Mouse (Mus musculus): ENCODE measurements around the gene St14.
A peak's percentile ranks its signal among the peaks of the same experiment; 100 is the strongest.
"Not testable (repeated sequence)": the region's sequence is repeated elsewhere in the genome, so short reads cannot be mapped to it uniquely, and the experiment has no call there.

St14 gene

DNA sequence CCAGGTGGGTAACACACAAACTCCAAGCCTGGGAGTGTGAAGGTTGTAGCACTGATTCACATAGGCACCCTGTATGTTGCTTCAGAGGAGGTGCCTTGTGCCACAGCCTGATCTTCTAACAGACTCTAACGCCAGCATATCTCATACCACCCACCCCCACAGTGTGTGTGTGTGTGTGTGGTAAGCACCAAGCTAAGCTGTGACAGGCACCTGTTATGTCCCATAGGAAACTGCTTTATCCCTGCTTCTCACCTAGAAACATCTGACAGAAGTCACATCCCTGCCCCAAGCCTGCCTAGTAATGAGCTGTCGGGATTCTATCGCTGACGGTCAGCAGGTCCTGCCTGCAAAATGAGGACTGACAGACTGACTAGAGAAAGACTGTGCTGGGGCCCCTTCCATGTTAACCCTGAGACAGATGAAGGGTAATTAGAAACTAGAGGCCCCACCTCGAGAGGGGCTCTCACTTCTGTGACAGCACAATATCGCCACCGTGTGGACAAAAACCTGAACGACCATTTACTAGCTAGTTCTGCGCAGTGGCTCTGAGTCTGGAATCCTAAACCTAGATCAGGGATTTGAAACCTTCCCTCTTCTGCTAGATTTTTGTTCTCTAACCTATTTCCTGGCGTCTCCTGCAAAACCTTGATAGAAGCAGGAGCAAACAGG lies 45.4 kb downstream of the St14 start:
- DNase-seq (ENCODE audit: low spot score), result peak; percentile 22

DNA sequence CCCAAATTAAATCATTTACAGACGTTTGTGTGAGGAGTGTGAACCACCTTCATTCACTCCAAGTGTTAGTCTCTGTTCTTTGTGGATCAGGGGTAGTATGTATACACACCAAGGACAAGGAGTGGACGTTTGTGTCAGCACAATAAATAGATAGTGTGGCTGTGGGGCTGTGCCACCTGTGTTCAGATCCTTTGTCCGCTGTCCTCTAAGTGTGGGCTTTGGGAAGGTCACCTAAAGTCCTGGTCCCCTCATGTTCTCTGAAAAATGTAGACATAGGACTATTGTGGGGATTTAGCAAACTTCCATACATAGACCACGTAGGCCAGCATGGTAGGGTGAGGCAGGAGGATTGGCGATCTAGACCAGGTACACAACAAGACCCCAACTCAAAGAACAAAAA lies 46.1 kb downstream of the St14 start:
- no peak for DNase-seq (ENCODE audit: low spot score)

DNA sequence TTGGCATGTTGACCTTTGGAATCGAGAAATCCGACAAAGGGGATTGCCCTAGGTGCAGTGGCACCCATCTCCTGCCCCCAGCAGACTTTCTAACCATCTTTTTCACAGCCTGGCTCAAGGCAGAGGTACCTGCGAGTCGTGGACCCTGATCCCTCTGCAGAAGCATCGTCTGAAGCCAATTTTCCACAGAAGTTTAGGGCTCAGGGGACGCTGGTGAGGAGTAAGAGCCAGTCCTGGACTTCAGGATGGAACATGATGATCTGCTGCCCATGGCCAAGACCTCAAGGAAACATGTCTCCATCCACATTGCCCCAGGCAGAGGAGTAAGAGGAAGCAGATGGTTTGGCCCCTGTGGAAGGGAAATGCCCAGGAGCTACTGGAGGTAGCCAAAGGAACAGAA lies 48.9 kb downstream of the St14 start:
- no peak for DNase-seq (ENCODE audit: low spot score)

DNA sequence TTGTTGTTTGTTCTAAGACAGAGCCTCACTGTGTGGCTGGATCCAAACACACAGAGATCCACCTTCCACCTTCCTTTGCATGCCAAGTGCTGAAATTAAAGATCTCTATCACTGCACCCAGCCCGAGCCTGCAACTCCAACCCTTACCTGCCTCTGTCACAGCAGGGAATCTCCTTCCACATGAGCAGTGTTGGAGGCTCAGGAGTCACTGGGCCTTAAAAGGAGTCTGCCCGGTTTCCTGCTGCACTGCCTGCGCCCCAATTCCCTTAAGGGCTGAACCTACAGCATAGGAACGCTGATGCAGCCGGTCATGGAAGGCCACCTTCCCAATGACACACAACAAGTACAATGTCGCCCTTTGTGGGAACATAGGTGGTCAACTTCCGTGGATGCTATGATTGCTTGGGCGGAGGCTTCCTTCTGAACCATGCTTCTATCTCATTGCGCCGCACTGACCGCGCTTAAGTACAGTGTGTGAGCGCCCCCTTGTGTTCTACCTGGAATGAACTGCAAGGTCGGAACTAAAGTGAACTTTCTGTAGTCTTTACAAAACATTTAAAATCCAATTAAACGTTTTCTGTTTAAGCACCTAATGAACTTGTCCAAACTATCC lies 49.5 kb downstream of the St14 start:
- DNase-seq (ENCODE audit: low spot score), result peak; percentile 60

DNA sequence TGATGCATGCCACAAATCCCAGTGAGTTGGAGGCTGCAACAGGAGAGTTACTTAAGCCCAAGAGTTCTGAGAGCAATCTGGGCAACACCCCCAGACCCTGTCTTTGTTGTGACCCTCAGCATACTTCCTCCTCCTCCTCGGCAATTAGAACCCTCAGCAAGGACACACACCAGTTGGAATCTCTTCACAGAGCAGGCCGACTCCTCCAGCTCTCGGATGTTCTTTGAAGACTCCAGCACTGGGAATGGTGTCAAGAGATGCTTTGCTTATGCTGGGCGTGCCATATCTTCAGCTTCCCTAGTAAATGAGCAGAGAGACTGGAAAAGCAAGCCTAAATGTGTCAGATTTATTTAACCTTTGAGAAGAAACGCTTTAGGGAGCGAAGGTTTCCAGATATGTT lies 50.9 kb downstream of the St14 start:
- no peak for DNase-seq (ENCODE audit: low spot score)

DNA sequence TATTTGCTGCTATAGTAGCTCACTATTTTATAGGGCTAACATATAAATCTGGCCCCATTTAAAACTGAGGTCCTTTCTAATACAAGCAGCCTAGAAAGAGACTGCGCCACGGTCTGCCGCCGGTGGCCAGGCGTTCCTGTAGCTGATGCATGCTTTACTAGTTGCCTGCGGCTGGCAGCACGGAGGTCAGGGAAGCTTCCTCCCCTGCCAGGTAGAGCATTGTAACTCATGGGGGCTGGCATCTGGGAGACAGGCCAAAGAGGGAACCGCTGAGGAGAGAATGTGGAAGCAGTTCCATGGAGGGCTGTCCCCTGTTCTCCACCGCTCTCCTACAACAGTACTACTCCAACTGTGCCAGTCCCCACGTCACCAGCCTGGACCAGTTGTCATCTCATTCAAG lies 56.8 kb downstream of the St14 start:
- DNase-seq (ENCODE audit: low spot score), result no peak

DNA sequence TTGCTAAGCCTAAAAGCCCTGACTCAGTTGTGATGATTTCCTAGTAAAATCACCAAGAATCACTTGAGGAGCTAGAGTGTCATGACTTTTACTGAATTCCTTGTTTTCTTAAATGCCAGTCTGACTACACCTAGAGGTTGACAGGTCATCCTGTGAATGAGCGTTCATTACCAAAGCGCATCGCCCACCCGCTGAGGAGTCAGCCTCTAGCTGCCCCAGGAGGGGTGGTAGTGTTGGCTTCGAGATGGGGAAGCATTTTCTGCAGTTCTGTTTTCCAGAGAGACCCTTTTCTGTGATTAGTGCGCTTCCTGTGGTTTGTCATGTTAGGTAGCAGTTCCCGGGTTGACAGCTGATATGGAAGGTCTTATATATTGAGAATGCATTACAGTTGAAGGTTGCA lies 57.9 kb downstream of the St14 start:
- no peak for DNase-seq (ENCODE audit: low spot score)

DNA sequence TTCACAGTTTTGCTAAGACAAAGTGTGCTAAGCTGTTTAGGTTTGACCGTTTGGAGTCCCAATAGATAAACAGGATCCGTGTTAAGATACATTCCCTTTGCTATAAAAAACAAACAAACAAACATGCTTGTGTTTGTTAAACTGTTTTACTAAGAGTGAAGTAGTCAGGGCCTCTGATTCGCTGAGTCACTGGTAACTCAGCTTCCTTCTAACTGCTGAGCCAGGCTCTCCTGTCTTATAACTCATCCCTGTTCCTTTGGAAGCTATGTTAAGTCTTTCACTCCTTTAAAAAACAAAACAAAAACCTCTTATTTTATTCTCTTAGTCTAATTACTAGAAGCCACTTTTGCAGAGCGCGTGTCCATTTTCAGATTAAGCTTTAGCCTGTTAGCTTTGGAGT lies 59.4 kb downstream of the St14 start:
- DNase-seq (ENCODE audit: low spot score), result no peak

DNA sequence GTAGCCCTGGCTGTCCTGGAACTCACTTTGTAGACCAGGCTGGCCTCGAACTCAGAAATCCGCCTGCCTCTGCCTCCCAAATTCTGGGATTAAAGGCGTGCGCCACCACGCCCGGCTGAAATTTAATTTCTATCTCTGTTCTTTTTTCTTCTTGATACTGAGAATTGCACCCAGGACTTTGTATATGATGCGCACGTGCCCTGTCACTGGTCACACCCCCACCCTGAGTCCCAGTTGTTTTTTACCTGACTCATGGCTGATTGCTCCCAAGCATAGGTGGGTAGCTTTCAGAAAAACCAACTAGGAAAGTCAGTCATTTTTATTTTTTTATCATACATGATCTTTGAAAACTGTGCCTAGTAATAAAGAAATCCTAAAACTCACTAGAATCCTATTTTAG lies 60.9 kb downstream of the St14 start:
- no peak for DNase-seq (ENCODE audit: low spot score)

DNA sequence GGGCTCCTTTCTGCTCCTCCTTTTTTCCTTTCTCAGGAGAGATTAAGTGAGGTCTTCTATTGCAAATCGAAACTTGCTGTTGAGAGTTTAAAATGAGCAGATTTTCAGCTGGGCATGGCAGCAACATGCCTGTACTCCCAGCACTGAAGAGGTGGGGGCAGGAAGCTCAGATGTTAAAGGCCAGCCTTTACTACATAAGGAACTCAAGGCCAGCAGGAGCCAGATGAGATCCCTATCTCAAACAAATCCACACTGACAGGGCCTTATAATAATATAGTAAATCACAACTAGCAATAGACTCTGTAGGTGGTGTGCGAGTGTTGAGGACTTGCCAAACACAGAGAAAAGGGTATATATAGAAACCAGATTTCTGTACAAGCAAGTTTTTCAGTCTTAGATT lies 72.9 kb downstream of the St14 start:
- no peak for DNase-seq (ENCODE audit: low spot score)

DNA sequence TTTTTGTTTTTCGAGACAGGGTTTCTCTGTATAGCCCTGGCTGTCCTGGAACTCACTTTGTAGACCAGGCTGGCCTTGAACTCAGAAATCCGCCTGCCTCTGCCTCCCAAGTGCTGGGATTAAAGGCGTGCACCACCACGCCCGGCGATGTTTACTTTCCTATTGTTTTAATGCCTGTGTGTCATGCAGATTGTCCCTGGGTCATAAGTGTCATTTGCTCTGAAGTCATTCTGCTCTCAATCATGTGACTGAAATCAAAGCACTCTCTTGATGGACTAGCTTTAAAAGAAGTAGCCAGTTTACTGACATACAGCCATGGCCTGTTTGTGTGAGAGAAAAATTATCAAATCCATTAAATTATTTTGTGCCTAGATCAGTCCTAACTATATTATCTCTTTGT lies 80.1 kb downstream of the St14 start:
- DNase-seq (ENCODE audit: low spot score), result not testable (repeated sequence)

DNA sequence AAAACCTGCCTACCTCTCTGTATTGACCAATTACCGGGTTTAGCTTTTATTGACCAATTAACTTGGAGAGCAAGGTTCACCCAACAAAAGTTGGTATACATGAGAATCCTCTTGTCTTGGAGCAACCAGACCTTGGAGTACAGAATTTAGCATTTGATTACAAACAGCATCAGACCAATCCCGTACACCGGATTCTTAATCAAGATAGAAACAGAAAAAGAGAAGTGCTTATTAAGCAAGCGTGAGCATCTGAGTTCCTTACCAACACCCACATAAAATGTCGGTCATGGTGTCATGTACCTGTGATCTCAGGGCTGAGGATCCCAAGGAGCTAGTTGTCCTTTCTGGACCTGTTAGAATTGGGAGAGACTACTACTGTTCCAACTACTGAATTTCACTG lies 81.4 kb downstream of the St14 start:
- DNase-seq (ENCODE audit: low spot score), result no peak
